Mouse (Mus musculus) forebrain, embryonic 11.5 days (tissue): ENCODE measurements around the gene Cpt2. TPM values are rescaled to one million over a fixed set of nuclear protein-coding genes. Genes with fewer than 3 reads are reported as not detected.
A peak's percentile ranks its signal among the peaks of the same experiment; 100 is the strongest.

Experiments
- ATAC-seq: fragments of 200-750 bp; cut with Nextera tagmentation; replicated peaks from 2 replicates; pipeline ENCODE4 v1.8.0; 2017; ENCODE audit warnings: moderate TSS enrichment; ENCODE audit not compliant: low FRiP score
- DNase-seq: peaks from one replicate; pipeline ENCODE4 v3.0.0-alpha.2; 2017; ENCODE audit warnings: low spot score
- H3K27ac ChIP-seq: fragments of 300-500 bp; sonication (generic); 2 replicates; pipeline ENCODE4 v1.5.1; 2014; ENCODE audit warnings: low read depth, low read length
- H3K27me3 ChIP-seq: fragments of 300-500 bp; sonication (generic); 2 replicates; pipeline ENCODE4 v1.6.1; 2014; ENCODE audit warnings: mild to moderate bottlenecking, low read length, mixed read lengths; ENCODE audit not compliant: control insufficient read depth, insufficient read depth
- H3K36me3 ChIP-seq: fragments of 300-500 bp; sonication (generic); 2 replicates; pipeline ENCODE4 v1.6.1; 2014; ENCODE audit warnings: mild to moderate bottlenecking, low read length, moderate library complexity, mixed read lengths; ENCODE audit not compliant: control insufficient read depth, insufficient read depth
- H3K4me1 ChIP-seq: fragments of 300-500 bp; sonication (generic); replicated peaks from 2 replicates; pipeline ENCODE4 v1.6.1; 2014; ENCODE audit warnings: low read length, mixed read lengths; ENCODE audit not compliant: control insufficient read depth, insufficient read depth
- H3K4me2 ChIP-seq: fragments of 300-500 bp; sonication (generic); 2 replicates; pipeline ENCODE4 v1.6.1; 2014; ENCODE audit warnings: low read depth, mild to moderate bottlenecking, low read length, moderate library complexity, mixed read lengths; ENCODE audit not compliant: severe bottlenecking
- H3K4me3 ChIP-seq: fragments of 300-500 bp; sonication (generic); 2 replicates; pipeline ENCODE4 v1.5.1; 2014; ENCODE audit warnings: low read depth, low read length
- H3K9ac ChIP-seq: fragments of 300-500 bp; sonication (generic); 2 replicates; pipeline ENCODE4 v1.6.1; 2014; ENCODE audit warnings: low read length
- H3K9me3 ChIP-seq: fragments of 300-500 bp; sonication (generic); 2 replicates; pipeline ENCODE4 v1.6.1; 2016; ENCODE audit warnings: low read length, mixed read lengths; ENCODE audit not compliant: control insufficient read depth
- WGBS: fragments of 180-500 bp; shearing (Covaris S2); extraction: QIAGEN DNeasy Blood & Tissue Kit; methylation state at CpG from one replicate; pipeline ENCODE4 v1.1.7; 2014; 5-methylcytosine and 5-hydroxymethylcytosine counted together
- polyA plus RNA-seq: library from polyadenylated mRNA; unstranded; fragments of >200 nt; fragmentation: Nextera tagmentation; extraction: Ambion mirVana; gene quantifications from 2 replicates; pipeline ENCODE4 v1.2.1, GENCODE M21; 2014

The Cpt2 gene
- polyA plus RNA-seq, 1 experiment from 2014 or later: 31.6 TPM

DNA sequence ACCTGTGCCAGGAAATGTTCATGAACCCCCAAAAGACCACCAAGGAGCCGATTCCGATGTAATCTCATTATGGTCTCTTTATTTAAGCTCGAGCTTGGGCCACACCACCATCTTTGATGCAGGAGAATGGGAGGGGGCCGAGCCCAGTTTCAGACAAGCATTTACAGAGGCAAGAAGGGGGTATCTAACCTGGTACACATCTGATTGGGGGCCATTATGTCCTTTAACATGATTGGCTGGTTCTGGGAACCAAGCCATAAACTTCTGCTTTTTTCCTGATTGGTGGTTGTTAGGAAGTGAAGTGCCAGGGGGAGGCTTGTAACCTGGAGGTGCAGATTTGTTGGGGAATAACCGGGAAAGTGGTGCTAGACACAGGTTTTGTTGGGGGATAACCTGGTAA lies 32.3 kb upstream of the Cpt2 start:
- H3K9ac ChIP-seq: no peak overlapping the region

DNA sequence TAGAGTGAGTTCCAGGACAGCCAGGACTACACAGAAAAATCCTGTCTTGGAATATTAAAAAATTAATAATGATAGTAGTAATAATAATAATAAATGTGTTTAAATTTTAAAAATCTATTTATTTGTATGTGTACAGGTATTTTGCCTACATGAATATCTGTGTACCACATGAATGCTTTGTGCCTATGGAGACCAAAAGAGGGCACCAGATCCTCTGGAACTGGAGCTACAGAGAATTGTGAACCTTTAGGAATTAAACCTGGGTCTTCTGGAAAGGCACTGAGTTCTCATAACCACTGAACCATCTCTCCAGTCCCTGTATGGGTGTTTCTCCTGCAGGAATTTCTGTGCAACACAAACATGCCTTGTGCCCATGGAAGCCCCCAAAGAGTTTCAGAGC lies 29.4 kb upstream of the Cpt2 start:
- Histone ChIP-seq H3K4me2 (no peak overlapping the region), H3K9ac (no peak overlapping the region), H3K36me3 (no peaks in the 10 kb centered on the region), H3K4me1 (no peaks in the 10 kb centered on the region), H3K27ac (no peak overlapping the region), H3K4me3 (no peak overlapping the region), H3K9me3 (no peaks in the 10 kb centered on the region), H3K27me3 (no peaks in the 10 kb centered on the region)
- ATAC-seq (no peak), DNase-seq (no peak)

More for the DNA sequence above, 32.3 kb upstream of the Cpt2 start:
- H3K36me3 ChIP-seq: no peaks in the 10 kb centered on the region
- H3K4me1 ChIP-seq: no peaks in the 10 kb centered on the region
- ATAC-seq: no peak
- H3K4me2 ChIP-seq: no peak overlapping the region
- no peak overlapping the region for H3K27ac ChIP-seq
- DNase-seq: no peak
- no peak overlapping the region for H3K4me3 ChIP-seq
- WGBS: 62% methylated on average over 5 of the region's 5 CpGs
- H3K9me3 ChIP-seq: no peaks in the 10 kb centered on the region
- no peaks in the 10 kb centered on the region for H3K27me3 ChIP-seq

DNA sequence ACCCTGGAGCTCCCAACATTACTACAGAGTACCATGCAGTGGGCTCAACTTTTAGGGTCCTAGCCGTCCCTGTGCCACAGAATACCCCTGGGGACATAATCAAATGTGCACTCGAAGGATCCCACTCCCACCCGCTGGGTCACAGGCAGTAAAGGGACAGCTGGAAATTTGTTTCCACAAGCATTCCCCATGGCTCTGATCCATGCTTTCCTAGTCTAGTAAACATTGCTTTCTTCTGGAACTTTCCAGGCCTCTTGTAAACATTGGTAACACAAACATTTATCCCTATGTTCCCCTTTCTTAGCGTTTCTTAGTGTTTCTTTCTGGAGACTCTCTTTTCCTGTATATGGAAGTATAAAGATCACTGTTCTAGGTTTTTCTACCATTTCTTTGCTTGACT lies 26.5 kb upstream of the Cpt2 start:
- H3K27ac ChIP-seq: no peak overlapping the region
- no peak for DNase-seq
- 89% methylated on average over 4 of the region's 4 CpGs for WGBS
- no peak for ATAC-seq
- H3K9me3 ChIP-seq: no peaks in the 10 kb centered on the region
- no peak overlapping the region for H3K4me2 ChIP-seq
- H3K27me3 ChIP-seq: no peaks in the 10 kb centered on the region
- H3K36me3 ChIP-seq: no peaks in the 10 kb centered on the region
- no peak overlapping the region for H3K9ac ChIP-seq
- H3K4me1 ChIP-seq: no peaks in the 10 kb centered on the region
- no peak overlapping the region for H3K4me3 ChIP-seq

DNA sequence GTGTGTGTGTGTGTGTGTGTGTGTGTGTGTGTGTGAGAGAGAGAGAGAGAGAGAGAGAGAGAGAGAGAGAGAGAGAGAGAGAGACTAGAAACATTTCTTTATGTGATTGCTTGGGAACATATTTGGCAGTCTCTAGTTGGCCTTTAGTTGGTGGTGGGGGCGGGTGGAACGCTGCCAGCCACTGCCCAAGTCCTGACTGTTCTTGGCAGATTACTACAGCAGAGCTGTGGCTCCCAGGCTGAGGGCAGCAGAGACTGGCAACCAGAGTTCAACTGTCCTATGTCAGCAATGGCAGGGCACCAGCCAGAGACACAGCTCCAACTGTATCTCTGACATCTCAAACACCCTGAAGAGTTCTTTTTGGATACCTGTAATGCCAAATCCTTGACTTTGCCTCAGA lies 20.7 kb upstream of the Cpt2 start:
- Histone ChIP-seq H3K9ac (no peak overlapping the region), H3K4me1 (no peaks in the 10 kb centered on the region), H3K27ac (no peak overlapping the region), H3K9me3 (no peaks in the 10 kb centered on the region), H3K4me2 (no peak overlapping the region), H3K27me3 (no peaks in the 10 kb centered on the region), H3K4me3 (no peak overlapping the region), H3K36me3 (no peaks in the 10 kb centered on the region)
- WGBS: 87% methylated on average over 2 of the region's 2 CpGs
- DNase-seq (no peak), ATAC-seq (no peak)

DNA sequence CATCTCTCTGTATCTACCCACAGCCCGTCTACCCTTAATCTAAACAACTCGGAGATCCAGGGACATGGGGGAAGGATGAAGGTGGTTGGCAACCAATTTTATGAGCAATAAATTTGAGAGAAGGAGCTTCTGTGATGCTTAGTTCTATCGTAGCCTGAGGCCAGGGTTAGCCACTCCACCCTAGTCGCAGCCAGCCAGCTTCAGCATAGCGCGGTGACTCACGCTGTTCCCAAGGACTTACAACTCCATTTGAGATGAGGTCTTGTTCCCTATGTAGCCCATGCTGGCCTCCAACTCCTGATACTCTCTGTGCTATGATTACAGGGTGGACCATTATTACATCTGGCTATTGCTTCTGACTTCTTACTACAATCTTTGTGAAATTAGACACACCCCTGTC lies 19.3 kb upstream of the Cpt2 start:
- Histone ChIP-seq H3K4me1 (no peaks in the 10 kb centered on the region), H3K27ac (no peak overlapping the region), H3K4me3 (no peak overlapping the region), H3K9me3 (no peaks in the 10 kb centered on the region), H3K9ac (no peak overlapping the region), H3K4me2 (no peak overlapping the region), H3K27me3 (no peaks in the 10 kb centered on the region), H3K36me3 (no peaks in the 10 kb centered on the region)
- DNase-seq (no peak), ATAC-seq (no peak)
- WGBS: 87% methylated on average over 7 of the region's 7 CpGs

DNA sequence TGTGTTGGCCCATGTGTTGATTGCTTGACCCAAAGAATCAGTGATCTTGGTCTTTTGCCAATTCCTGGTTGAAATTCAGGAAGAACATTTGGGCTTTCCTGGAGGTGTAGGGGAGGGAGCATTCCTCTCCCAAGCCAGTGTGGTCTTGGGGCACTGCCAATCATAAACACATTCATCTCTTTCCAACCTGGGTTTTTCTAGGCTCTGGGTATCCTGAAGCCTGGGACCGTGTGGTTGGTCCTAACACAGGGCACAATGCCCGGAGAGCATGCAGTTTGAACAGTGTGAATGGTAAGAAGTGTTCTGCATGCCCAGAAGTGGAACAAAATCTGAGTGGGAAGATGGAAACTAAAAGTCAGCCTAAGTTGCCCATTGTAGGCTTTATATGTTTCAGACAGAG lies 14.7 kb upstream of the Cpt2 start:
- no peak for DNase-seq
- Histone ChIP-seq H3K9me3 (no peaks in the 10 kb centered on the region), H3K27me3 (no peaks in the 10 kb centered on the region), H3K4me3 (no peak overlapping the region), H3K4me2 (no peak overlapping the region), H3K9ac (no peak overlapping the region), H3K27ac (no peak overlapping the region), H3K36me3 (no peaks in the 10 kb centered on the region), H3K4me1 (no peaks in the 10 kb centered on the region)
- no peak for ATAC-seq
- WGBS: 87% methylated on average over 2 of the region's 2 CpGs

DNA sequence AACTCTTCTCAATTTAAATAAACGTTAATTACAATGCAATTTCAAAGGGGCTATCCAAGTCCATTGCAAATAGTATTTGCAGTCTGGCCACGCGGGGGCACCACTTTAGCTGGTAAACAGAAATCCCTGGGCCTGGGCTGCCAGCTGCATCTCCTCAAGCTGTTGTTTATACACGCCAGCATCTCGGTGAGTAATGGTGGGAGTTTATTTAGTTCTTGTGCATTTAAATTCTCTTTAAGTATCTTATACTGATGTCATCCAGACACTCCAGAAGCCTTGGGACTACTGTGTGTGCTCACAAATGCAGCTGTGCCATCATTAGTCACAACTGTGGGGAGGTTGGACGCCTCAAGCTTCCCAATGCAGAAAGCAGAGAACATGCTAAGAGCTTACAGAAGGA lies 13.9 kb upstream of the Cpt2 start:
- Histone ChIP-seq H3K4me2 (no peak overlapping the region), H3K4me1 (no peaks in the 10 kb centered on the region), H3K36me3 (no peaks in the 10 kb centered on the region), H3K4me3 (no peak overlapping the region), H3K27me3 (no peaks in the 10 kb centered on the region), H3K9me3 (no peaks in the 10 kb centered on the region), H3K27ac (no peak overlapping the region), H3K9ac (no peak overlapping the region)
- ATAC-seq: no peak
- DNase-seq: peak; percentile 75
- WGBS: 26% methylated on average over 6 of the region's 6 CpGs

DNA sequence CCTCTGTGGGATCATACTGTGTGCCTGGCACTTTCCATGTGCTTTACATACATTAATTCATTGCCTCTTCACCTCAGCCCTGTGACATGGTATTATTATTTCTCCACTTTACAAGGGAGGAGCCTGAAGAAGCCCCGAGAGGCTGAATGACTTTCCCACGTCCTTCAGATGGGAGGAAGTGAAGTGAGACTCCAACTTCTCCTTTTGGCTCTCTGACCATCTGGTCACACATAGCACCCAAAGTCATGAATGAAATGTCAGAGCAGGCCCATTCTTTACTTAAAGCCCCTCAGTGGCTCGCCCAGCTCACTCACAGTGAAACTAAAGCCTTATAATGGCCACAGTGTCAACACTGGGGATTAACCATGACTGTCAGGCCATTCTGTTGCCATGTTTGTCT lies 11.8 kb upstream of the Cpt2 start:
- H3K4me3 ChIP-seq: no peak overlapping the region
- H3K27me3 ChIP-seq: no peaks in the 10 kb centered on the region
- DNase-seq (no peak), ATAC-seq (no peak)
- H3K9ac ChIP-seq: no peak overlapping the region
- H3K9me3 ChIP-seq: no peaks in the 10 kb centered on the region
- no peak overlapping the region for H3K4me2 ChIP-seq
- WGBS: 76% methylated on average over 3 of the region's 3 CpGs
- no peaks in the 10 kb centered on the region for H3K4me1 ChIP-seq
- no peak overlapping the region for H3K27ac ChIP-seq
- no peaks in the 10 kb centered on the region for H3K36me3 ChIP-seq

DNA sequence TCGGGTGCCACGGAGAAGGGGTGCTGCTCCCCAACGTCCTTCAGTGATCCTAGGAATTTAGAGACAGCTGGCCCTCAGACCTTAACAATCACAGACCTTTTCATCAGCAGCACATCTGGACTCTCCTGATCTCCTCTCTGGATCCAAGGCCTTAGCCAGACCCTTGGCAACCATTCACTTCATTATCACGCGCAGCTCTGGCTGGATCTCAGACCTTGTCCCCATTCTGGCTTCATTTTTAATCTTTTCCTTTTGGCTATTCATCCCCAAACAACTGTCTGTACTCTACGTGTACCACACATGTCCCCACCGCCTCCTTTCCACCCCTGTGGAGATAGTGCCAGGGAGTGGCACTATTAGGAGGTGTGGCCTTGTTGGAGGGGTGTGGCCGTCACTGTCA lies 9.8 kb upstream of the Cpt2 start:
- DNase-seq (no peak), ATAC-seq (no peak)
- Histone ChIP-seq H3K4me1 (no peaks in the 10 kb centered on the region), H3K36me3 (no peaks in the 10 kb centered on the region), H3K27ac (no peak overlapping the region), H3K4me3 (no peak overlapping the region), H3K27me3 (no peaks in the 10 kb centered on the region), H3K4me2 (no peak overlapping the region), H3K9me3 (no peaks in the 10 kb centered on the region), H3K9ac (no peak overlapping the region)
- 82% methylated on average over 8 of the region's 8 CpGs for WGBS
